Mouse (Mus musculus) cerebellum, adult (tissue): ENCODE data around the gene Adcy2.

Experiments used
- ATAC-seq: cut with Nextera tagmentation; 2 replicates; pipeline ENCODE4 v1.9.2; 2017; ENCODE audit warnings: mild to moderate bottlenecking, moderate library complexity, mixed read lengths; ENCODE audit not compliant: insufficient number of reproducible peaks, low FRiP score, low TSS enrichment

Gene Adcy2

DNA sequence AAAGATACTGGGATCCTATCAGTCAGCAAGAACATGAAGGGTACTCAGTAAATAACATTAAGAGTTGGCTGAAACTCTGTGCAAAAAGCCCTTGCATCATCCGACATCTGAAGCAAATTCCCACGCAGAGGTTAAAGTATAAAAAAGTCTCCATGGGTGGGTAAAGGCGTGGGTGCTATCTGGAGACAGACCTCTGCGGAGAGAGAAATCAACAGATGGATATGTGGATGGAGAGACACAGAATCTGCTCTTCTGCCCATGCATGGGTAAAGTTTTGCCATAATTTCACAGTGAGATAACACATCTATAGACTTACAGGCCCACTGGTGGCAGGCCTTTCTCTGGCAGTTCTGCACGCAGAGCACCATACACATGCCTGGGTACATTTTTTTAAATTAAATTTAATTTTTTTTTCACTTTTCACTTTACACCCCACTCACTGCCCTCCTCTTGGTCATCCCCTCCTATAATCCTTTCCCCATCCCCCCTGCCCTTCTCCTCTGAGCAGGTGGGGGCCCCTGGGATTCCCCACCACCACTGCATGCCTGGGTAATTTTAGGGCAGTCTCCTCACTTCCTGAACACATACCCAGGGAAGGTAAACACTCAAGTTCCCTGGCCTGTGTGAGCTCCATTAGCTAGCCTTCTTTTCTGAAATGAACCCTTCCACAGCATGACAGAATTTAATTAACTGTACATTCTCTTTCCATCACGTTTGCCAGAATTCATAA, 169.1 kb downstream of the Adcy2 start:
- no peak for ATAC-seq

- ATAC-seq = no peak
Measured at GRCm38 (mm10) chr13:68828441-68828840, 170.9 kb downstream of the Adcy2 start.

- no peak for ATAC-seq
Measured at GRCm38 (mm10) chr13:68826461-68826860, 172.9 kb downstream of the Adcy2 start.

- ATAC-seq = no peak
Measured at GRCm38 (mm10) chr13:68820858-68821579, 178.3 kb downstream of the Adcy2 start.

- no peak for ATAC-seq
Measured at GRCm38 (mm10) chr13:68815704-68816477, 183.4 kb downstream of the Adcy2 start.

DNA sequence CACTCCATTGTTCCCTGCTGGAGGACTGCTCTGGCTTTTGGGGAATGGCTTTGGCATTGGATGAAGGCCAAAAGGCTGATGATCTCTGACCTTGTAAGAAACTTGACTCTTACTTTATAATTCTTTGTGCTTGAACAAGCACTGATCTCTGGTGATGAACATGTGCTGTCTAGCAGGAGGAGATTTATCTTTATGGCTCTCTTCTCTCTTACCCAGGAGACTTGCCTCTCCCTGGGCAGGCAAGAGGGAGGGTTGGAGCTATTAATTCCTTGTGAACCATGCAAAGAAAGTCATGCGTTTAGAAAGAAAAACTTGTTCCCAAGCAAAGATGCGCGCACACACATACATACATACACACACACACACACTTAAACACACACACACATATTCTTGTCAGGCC, 188.2 kb downstream of the Adcy2 start:
- no peak for ATAC-seq

- ATAC-seq = no peak
Measured at GRCm38 (mm10) chr13:68799777-68800176, 199.6 kb downstream of the Adcy2 start.

DNA sequence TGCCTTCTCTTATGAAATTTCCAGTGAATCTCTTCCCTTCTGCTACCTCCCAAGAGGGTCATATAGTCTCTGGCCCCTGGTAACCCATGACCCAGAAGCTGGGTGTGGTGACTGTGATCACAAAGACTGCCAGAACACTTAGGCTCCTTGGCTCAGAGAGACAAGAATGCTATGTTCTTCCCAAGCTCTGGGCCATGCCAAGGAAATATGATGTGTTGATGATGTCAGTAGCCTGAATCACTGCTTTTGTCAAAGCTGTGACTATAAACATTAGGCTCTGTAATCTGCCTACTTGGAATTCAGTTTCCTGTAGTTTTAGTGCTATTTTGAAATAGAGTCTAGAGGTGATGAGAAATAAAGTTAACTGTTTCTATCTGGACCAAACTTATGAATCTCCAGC, 206.1 kb downstream of the Adcy2 start:
- no peak for ATAC-seq

DNA sequence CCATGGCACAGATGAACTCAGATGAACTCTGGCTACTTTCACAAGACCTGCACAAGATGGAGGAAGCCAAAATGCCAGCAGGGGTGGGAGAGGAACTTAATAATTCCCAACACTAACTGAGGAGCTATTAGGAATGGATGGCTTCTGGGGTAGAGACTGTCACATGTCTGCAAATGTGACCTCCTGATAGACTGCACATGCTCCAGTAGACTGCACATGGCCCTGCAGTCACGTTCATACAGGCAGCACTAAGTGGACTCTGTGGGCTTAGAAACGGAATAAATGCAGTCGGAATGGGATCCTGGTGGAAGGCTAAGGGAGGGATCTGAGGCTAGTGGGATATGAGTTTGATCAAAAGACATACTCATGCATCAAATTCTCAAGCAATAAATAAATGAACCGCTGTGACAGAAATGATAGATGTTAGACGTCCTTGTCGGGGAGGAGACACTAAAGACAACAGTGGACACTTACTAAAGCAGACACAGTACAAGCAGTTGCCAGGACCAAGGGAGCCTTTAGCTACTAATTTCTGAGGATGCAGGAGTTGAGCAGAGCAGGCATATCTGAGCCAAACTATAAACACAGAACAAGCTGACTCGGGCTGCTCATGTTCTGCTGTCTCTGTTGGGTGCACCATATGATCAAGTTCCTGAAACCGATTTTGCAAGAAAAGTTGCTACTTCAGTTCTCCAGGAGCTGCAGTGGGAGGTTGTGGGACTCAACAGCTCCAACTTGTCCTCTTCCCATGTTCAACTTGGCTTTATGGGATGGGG, 211.9 kb downstream of the Adcy2 start:
- no peak for ATAC-seq

DNA sequence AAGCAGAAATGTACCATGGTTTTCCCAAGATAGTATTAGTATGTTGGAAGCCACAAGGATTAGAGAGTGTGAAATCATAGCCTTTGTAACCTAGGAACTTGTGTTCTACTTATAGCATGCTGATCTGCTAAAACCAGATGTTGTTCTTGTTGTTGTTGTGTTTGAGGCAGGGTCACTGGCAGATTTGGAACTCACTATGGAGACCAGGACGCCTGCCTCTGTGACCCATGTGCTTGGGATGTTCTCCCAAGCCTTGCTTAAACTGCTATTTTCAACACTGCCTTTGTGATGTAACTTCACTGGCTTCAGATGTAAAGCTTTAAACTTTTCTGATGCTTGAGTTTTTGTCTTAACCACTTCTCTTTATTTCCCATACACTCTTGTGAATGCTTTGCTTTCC, 216.2 kb downstream of the Adcy2 start:
- no peak for ATAC-seq

GRCm38 (mm10) chr13:68778011-68778672, 221.2 kb downstream of the Adcy2 start:
- no peak for ATAC-seq

- no peak for ATAC-seq
Measured at GRCm38 (mm10) chr13:68773599-68774211, 225.6 kb downstream of the Adcy2 start.

GRCm38 (mm10) chr13:68768588-68768987, 230.8 kb downstream of the Adcy2 start:
- no peak for ATAC-seq

- no peak for ATAC-seq
Measured at GRCm38 (mm10) chr13:68765896-68766578, 233.3 kb downstream of the Adcy2 start.

DNA sequence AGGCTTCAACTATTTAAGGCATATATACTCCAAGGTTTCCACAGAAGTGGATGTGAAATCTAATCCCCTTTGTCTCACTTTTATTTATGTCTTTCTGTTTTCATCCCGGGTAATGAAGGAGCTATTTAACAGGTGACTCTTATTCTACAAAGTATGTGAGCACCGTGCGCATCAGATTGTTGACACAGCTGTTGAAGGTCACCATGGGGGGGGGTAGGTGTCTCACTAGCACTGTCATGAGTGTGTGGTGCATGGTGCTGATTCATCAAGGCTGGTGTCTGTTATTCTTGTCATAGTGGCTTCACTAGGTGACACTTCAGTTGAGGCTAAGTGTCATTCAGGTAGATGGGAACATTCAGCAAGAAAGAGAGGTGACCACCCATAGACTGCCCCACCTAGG, 234.7 kb downstream of the Adcy2 start:
- ATAC-seq = no peak

- no peak for ATAC-seq
Measured at GRCm38 (mm10) chr13:68749801-68750200, 249.5 kb downstream of the Adcy2 start.

DNA sequence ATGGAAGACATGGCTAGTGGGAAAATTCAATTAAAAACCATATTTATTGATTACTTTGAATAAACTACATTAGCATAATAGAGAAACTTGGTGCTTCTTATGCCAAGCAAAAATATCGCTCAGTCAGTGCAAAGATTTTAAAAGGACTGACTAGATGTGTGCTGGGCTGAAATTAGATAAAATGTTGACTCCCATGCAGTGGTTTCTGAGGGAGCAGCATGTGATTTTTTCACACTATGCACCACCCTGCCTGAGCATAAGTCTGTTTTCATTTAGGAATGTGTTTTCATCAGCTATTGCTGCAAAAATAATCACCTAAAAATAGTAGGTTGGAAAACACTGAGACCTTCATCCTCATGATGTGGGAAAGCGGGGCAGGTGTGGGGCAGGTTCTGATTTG, 250.0 kb downstream of the Adcy2 start:
- no peak for ATAC-seq

- ATAC-seq = no peak
Measured at GRCm38 (mm10) chr13:68745426-68745825, 253.9 kb downstream of the Adcy2 start.

DNA sequence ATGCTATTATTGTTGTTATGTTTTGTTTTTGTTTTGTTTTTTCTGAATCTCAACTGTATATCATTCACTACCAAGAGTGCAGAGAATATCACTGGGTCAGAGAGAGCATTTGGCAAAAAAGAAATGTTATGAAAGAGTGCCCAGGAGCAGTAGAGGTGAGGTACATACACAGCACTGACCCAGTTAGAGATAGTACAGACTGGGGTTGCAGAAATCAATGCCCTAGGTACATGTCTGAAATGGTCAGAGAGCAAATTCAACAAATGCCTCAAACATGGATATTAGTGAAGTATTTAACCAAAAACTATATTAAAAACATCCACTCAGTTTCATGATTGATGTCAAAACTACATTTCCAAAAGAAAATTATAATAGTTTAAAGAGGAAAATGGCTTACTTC, 286.7 kb downstream of the Adcy2 start:
- no peak for ATAC-seq
